Mouse (Mus musculus) common myeloid progenitor, adult 5-6 weeks (primary cell): ENCODE results near the gene Gpr179. TPM values are rescaled to one million over a fixed set of nuclear protein-coding genes. Genes with fewer than 3 reads are reported as not detected.

ENCODE experiments used
- ATAC-seq: replicated peaks from 2 replicates; pipeline ENCODE4 v1.8.0; 2016; ENCODE audit warnings: low read depth, mild to moderate bottlenecking, moderate TSS enrichment, inconsistent platforms; ENCODE audit not compliant: poor library complexity, severe bottlenecking
- total RNA-seq: library from RNA; stranded (forward); fragments of 200-1000, 187-1606 nt; gene quantifications from 2 replicates; pipeline ENCODE4 v1.2.3, GENCODE M21; 2017

Gene Gpr179
- total RNA-seq, 1 experiment from 2014 or later = not detected

DNA sequence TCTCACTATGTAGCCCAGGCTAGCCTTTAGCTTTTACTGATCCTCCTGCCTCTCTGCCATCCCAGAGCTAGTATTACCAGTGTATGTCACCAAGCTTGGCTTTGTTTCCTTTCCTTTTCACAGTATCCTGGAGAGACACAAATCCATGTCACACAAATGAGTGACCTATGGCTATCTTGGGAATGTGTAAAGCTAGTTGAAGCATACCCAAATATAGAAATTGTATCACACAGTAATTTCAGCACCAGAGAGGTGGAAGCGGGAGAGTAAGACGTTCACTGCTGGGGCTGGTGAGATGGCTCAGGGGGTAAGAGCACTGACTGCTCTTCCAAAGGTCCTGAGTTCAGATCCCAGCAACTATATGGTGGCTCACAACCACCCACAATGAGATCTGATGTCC is 51.9 kb downstream of the Gpr179 start:
- no peak for ATAC-seq

GRCm38 (mm10) chr11:97296542-97296941 is 55.3 kb downstream of the Gpr179 start:
- no peak for ATAC-seq

DNA sequence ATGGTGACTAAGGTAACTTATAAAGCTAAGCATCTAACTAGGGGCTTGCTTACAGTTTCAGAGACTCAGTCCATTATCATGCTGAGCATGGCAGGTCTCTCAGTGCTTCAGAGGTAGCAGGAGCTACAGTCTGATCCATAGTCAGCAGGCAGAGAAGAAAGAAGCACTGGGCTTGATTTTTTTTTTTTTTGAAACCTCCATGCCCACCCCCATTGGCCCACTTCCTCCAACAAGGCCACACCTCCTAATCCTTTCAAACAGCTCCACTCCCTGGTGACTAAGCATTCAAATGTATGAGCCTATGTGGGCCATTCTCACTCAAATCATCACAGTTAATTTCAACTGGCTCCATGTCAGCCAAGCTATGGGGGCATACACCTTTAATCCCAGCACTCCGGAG is 59.1 kb downstream of the Gpr179 start:
- no peak for ATAC-seq

DNA sequence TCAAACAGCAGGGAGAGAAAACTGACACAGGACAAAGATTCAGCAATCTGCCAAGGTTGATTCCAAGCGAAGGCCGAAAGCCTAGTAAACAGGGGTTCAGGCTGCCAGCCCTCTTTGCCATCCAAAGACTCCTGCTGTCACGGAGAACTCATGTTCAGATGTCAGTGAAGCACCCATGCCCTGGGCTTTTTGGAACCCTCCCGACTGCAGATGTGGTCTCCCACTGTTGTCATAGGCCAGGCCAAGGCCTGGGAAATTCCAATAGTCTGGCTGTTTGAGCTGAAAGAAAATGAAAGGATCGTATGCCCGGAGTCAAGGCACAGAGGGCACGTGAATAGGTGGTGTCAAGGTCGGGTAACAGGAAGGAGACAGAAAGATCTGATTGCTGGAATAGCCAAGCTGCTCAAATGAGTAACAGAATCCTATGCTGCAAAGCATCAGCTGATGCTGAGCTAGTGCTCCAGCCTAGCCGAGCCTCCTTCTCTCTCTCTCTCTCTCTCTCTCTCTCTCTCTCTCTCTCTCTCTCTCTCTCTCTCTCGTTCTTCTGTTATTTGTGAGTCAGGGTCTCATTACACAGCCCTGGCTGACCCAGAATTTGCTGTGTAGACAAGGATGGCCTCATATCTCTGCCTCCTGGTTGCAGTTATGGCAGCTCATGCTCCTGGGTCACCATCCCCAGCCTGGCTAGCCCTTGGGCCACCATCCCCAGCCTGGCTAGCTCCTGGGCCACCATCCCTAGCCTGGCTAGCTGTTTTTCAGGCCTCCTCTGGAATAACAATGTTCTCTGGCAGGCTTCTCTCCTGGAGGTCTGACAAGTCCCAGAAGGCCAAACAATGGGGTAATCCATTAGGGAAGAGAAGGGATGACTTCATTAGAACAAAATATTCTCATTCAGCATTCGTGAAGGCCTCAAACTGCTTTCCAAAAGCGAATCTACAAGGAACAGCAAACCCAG is 62.3 kb downstream of the Gpr179 start:
- ATAC-seq = no peak

- ATAC-seq = no peak
Measured at GRCm38 (mm10) chr11:97287643-97288042, 64.2 kb downstream of the Gpr179 start.

- ATAC-seq = no peak
Measured at GRCm38 (mm10) chr11:97286973-97287372, 64.9 kb downstream of the Gpr179 start.

GRCm38 (mm10) chr11:97285852-97286775 is 65.8 kb downstream of the Gpr179 start:
- ATAC-seq = no peak

DNA sequence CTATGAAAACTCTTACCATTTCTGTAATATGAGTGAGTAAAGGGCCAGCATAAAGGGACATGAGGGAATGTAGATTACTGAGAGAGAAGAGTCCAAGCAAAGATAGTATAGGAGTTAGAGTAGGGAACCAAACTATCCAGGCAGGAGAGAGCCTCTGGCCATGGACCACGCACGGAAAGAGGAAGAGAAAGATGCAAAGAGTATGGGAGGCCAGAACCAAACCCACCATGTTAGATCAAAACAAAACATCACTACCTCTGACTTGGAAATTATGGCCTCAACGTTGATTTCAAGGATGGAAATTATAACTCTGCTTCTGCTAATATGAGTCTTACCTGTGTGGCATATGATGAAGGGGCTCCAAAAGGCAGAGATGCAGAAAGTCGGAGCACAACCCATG is 67.0 kb downstream of the Gpr179 start:
- ATAC-seq = no peak

DNA sequence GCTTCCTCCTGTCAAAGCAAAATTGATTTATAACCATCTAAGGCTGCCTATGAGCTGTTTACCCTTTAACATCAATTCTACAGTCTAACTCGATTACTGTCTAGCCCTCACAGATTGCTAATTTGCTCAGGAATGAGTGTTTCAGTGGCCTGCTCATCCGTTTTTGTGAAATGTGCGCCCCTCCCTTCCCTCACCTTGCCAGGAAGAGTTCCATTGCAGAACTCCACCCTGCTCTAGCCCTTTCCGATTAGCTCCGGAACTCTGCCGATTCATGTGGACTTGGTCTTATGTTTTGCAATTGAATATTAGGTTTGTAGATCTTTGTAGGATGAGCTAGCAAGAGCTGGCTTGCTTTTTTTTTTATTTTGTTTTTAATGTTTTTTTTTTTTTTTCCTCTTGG is 69.7 kb downstream of the Gpr179 start:
- no peak for ATAC-seq

Other genes starting within 250 kb of the Gpr179 start
- gene Tbx21, start 236.7 kb downstream of the Gpr179 start, total RNA-seq = 0.59 TPM in 1 of 2 replicates, not detected in the other
- gene Tbkbp1, start 200.6 kb downstream of the Gpr179 start, total RNA-seq = 0.78 and 2.5 TPM in 2 replicates
- 350 and 405 TPM in 2 replicates for gene Kpnb1, start 164.2 kb downstream of the Gpr179 start, total RNA-seq
- 24.8 and 30.6 TPM in 2 replicates for gene Npepps, start 71.4 kb downstream of the Gpr179 start, total RNA-seq
- gene Mrpl45, start 36.4 kb downstream of the Gpr179 start, total RNA-seq = 22.0 and 23.3 TPM in 2 replicates
- gene Socs7, start 10.5 kb upstream of the Gpr179 start, total RNA-seq = 14.2 and 16.1 TPM in 2 replicates
- gene Arhgap23, start 63.5 kb upstream of the Gpr179 start, total RNA-seq = 6.2 and 9.6 TPM in 2 replicates
- not detected in 2 replicates for gene 4933428G20Rik, start 148.3 kb upstream of the Gpr179 start, total RNA-seq
- not detected in 2 replicates for gene Srcin1, start 224.1 kb upstream of the Gpr179 start, total RNA-seq